Mouse (Mus musculus) T-helper 2 cell (primary cell): ENCODE measurements around the gene Rpn2.

Experiments
- in situ Hi-C: fragments of 300-600 bp; cut with MboI, MseI; formaldehyde crosslinking; loops from one replicate; pipeline ENCODE4 v1.15.1; 2025; ENCODE audit warnings: high pct_unique_total_duplicates

The Rpn2 gene

GRCm38 (mm10) chr2:157309611-157310010 is 30.8 kb downstream of the Rpn2 start:
- in situ Hi-C loops = loop anchor here (10.0 kb wide), 1 partner anchor 135 kb away; no protein-coding TSS in a partner anchor

DNA sequence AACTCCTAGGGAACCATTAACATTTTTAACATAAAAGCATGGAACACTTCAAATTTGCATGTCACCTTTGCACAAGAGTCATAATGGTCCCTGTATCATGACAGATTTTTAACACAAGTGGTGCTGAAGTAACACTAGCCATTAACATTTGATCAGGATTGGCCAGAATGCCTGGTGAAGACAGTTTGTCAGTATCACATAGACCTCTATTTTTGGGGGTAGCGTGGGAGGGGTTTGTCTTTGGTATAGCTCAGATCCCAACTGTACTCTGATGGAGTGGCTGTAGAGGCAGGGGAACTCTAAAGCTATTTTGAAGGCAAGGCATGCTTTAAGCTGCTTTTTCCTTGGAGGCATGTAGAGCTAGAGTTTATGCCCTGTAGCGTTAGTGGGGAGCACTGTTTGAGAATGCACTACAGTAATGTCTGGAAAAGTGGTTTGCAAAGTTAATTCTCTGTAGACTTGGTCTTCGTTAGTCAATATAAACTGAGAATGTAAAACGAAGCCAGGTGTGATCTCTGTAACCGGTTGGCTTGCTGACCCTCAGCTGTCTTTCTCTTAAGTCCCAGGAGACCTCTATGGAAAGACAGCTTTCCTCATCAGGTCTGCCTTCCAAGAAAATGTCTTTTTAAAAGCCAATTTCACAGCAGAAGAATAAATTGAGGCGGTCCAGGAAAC is 32.3 kb downstream of the Rpn2 start:
- in situ Hi-C loops = no loop called here

DNA sequence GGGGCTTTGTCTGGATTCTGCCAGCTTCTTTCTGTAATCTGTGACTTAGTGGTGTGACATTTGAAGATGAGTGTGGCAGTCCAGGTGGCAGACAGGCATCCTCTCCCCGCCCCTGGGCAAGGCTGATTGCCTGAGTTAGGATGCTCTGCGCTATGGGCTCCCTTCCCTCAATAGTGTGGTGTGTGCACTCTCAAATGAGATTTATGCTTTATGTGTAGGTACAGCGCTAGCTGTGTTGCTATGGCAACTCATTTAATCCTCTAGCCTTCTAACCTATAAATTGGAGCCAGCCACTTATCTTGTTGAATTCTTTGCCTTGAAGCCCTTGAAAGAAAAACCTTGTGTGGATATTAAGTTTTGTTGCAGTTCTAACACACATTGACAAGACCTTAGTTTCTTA is 34.9 kb downstream of the Rpn2 start:
- in situ Hi-C loops = no loop called here

DNA sequence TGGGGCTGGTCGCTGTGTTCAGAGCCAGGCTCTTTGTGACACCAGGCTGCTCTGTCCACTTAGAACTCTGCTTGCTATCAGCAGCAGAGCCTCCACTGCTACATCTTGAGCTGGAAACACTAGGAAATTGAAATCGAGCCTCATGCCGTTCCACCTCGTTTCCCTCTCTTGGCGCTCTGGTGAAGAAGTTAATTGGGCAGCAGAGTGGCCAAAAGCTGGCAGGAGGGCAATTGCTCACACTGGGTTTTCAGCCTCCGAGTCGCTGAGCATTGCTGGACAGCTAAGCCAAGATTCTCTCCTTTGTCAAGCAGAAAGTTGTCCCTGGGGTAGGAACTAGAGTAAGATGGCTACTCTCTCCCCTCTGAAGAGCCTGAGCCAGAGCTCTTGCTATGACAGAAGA is 35.5 kb downstream of the Rpn2 start:
- in situ Hi-C loops = no loop called here

DNA sequence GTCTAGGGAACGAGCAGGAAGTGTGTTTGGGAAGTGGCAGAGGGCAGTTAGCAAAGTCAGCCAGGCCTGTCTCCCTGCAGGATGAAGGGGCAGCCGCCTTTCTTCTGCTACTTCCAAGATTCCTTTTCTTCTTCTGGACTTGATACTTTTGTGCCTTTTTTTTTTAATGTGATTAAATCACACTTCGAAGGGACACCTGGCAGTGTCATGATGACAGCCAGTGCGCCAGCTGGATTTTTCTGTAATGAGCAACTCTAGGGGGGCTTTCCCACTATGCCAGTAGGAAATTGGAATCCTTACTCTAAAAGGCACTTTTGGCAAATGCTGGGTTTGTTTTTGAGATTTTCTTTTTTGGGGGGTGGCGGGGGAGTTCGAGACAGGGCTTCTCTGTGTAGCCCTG is 36.7 kb downstream of the Rpn2 start:
- in situ Hi-C loops = no loop called here

DNA sequence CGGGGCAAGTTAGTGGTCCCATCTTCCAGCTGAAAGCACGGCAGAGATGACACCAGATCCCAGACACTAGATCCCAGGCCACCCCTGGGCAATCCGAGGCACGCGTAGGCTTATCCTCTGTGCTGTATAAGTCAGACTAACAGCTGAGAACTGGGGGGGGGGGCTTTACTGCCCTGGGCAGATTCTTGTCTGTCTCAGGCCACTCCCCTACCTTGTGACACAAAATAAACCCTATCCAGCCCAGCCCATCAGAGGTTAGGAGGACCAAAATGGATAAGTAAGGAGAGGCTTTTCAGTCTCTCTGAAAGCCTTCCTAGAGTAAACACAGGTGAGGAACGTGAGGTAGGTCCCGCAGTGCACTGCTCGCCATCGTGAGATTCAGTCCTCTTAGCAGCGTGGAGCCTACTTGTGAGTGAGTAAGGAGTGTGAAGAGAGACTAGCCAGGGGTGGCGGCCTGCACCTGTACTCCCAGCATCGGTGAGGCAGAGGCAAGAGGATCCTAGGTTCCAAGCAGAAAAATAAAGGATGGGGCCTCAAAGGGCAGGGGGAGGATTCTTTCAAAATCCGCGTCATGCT is 37.6 kb downstream of the Rpn2 start:
- in situ Hi-C loops = no loop called here

GRCm38 (mm10) chr2:157317220-157317619 is 38.4 kb downstream of the Rpn2 start:
- in situ Hi-C loops = no loop called here

GRCm38 (mm10) chr2:157320135-157320534 is 41.3 kb downstream of the Rpn2 start:
- in situ Hi-C loops = no loop called here

GRCm38 (mm10) chr2:157320886-157321285 is 42.1 kb downstream of the Rpn2 start:
- in situ Hi-C loops = no loop called here

GRCm38 (mm10) chr2:157322029-157322766 is 43.4 kb downstream of the Rpn2 start:
- in situ Hi-C loops = no loop called here

GRCm38 (mm10) chr2:157325238-157325637 is 46.4 kb downstream of the Rpn2 start:
- in situ Hi-C loops = no loop called here

GRCm38 (mm10) chr2:157328106-157328505 is 49.3 kb downstream of the Rpn2 start:
- in situ Hi-C loops = no loop called here

GRCm38 (mm10) chr2:157328570-157328969 is 49.8 kb downstream of the Rpn2 start:
- in situ Hi-C loops = no loop called here

GRCm38 (mm10) chr2:157332059-157332458 is 53.2 kb downstream of the Rpn2 start:
- in situ Hi-C loops = no loop called here

DNA sequence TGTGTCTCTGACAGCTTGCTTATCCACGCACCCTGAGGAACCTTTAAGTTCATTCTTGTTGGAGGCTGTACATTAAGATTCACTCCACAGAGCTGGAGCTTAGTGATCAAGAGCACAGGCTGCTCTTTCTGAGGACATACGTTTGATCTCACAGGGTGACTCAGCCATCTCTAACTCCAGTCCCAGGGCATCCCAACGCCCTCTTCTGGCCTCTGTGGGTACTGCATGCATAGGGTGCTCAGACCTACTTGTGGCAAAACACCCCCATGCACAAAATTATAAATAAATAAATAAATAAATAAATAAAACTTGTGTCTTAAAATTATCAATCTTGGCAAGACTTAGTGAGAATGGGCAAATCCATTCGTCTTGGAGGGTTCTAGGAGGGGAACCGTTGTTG is 59.8 kb downstream of the Rpn2 start:
- in situ Hi-C loops = no loop called here

DNA sequence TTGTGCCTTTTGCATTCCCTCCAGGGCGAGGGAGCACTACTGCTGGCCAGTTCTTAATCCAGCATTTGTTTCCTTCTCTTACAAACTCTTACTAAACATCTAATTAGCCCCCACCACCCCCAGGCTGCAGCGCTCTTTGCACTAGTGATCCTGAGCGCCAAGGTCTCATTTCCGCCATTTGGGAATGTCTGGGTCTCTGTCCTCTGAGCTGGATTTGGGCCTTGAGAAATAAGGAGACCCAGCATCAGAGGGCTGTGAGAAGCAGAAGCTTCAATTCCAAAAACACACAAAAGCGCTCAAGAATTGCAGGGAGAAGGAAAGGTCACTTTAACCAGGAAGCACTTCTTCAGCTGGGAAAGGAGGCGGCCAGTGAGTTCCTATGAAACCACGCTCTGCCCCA is 60.7 kb downstream of the Rpn2 start:
- in situ Hi-C loops = no loop called here

DNA sequence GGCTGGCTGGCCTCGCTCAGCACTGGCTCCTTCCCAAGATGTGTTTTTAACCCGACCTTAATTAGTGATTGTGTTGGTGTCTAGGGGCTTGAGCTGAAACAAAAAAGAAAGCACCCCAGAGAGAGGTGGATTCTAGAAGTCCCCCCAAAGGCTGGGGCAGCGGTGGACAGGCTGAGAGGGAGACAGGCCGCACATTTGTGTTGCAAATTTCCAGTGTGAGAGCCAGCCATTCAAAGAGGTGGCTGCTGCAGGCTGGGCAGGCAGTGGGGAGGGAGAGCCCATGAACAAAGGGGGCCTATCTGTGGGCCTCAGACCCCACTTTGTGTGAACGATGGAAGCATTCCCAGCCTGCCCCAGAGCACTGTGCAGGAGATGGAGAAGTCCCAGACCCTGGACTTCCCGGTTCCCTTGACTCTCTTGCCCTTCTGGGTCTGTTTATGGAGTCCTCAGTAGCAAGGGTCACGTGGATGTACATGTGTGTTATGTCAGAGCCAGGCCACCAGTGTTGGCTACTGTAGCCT is 61.5 kb downstream of the Rpn2 start:
- in situ Hi-C loops = loop anchor here (5.0 kb wide), 2 partner anchors 127 to 232 kb away; partner anchors contain the start of gene Blcap

DNA sequence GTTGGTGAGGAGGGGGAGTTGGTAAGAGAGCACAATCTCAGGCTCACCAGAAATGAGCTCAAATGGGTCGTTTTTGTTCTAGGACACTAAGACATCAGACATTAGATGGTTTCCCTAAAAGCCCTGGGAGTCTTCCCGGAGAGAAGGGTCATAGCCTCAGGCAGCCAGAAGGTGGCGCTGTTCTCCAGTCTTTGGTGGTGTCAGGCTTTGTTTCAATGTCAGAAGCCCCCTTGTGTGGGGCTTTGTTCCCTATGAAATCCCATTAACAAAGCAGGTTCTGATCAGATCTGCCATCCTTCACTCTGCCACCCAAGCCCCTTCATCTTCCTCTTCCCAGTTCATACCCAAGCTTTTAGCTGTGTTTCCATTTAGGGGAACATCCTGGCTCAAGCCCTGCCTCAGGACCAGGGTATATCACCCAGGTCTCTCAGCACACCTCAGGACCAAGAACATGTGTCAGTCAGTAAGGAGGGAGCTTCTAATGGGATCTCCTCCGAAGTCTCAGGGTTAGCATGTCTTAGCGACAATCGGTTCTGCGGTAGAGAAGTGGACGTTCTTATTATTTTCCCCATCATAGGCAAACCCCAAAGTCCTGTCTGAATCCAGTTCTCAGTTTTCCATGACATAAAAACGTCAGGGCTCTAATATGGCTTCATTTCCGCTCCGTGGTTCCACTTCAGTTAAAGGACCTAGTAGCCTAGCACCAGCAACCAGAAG is 62.9 kb downstream of the Rpn2 start:
- in situ Hi-C loops = loop anchor here (5.0 kb wide), 2 partner anchors 126 to 231 kb away; partner anchors contain the start of gene Blcap

DNA sequence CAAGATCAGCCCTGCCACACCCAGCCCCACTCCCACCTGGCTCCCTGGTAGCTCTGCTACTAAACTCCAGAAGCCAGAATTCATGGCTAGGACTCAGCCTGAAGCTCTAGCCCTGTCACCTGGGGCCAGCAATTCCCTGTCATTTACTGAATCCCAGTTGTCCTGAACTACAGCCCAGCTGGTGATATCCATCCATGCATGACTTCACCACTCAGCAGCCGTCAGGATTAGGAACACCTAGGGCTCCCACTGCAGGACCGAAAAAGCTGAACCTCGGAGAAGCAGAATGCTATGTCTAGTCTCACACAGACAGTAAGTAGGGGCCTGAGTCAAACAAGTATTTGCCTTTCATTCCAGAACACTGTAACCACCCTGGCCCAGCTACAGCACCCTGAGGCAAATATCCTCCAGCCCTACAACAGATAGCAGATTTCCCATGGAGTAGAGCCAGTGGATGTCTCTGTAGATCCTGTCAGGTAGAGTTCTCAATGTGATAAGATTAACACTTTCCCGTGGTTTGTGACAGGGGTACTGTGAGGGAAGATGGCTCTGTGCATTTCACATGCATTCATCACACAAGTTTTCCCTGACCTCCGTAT is 63.6 kb downstream of the Rpn2 start:
- in situ Hi-C loops = loop anchor here (5.0 kb wide), 2 partner anchors 125 to 230 kb away; partner anchors contain the start of gene Blcap

GRCm38 (mm10) chr2:157343337-157343736 is 64.5 kb downstream of the Rpn2 start:
- in situ Hi-C loops = loop anchor here (5.0 kb wide), 2 partner anchors 124 to 229 kb away; partner anchors contain the start of gene Blcap
